13 mouse cellular contexts compared by ENCODE assay signal in genomic region chr1:136381169-136381568, GRCm38 (mm10). TPM values are rescaled to one million over a fixed set of nuclear protein-coding genes. Genes with fewer than 3 reads are reported as not detected.
DNase-seq lines count a peak whose midpoint lies in the region; ATAC-seq and TF ChIP-seq lines count a peak whose summit lies in the region.
"Had no signal": no experiment of that assay in that cellular context is flagged by ENCODE, and none has a peak within 500 bp of the region (broad histone marks: within the 10 kb centered on the region; RNA-seq: fewer than 3 reads in every experiment).

No protein-coding gene starts in this region.

- H3K4me1 ChIP-seq in heart, adult 2 months (ENCODE audit: control insufficient read depth, insufficient read depth, low read length) = peaks cover 6% of the 10 kb centered on the region
- H3K4me1 ChIP-seq in brown adipose tissue, adult 24 weeks (ENCODE audit: control insufficient read depth, insufficient read depth, insufficient read length, low read length) = peaks cover 3% of the 10 kb centered on the region; the same call in 1 of the 2 replicates
- H3K4me1 ChIP-seq: midbrain, embryonic 10.5 days; neural tube, embryonic 12.5 days had no signal

- 29% methylated on average over 6 of the region's 6 CpGs for WGBS in heart, adult 2 months

- intact Hi-C loops in heart, adult 2 months (cut with DNase I) = loop anchor here (2.0 kb wide), 1 partner anchor 34 kb away; the partner anchor contains the start of gene Ddx59
- intact Hi-C loops in heart, postnatal 25 days (cut with DNase I) = no loop called here

- H3K36me3 ChIP-seq in heart, adult 2 months (ENCODE audit: control insufficient read depth, insufficient read depth, low read length) = no peaks in the 10 kb centered on the region
- H3K36me3 ChIP-seq: midbrain, embryonic 10.5 days; neural tube, embryonic 12.5 days had no signal

- peak; percentile 11 to 17 for DNase-seq in heart, adult 2 months
- DNase-seq in heart, postnatal 25 days (ENCODE audit: low spot score) = no peak
- peak; percentile 6 to 33 for DNase-seq in cerebellum, postnatal 36 days
- peak; percentile 13 to 26 for DNase-seq in kidney, postnatal 4 days
- no peak for DNase-seq in spleen, adult 18-20 months
- no peak for DNase-seq in right cerebral cortex, postnatal 36 days (ENCODE audit: low spot score in 2 of 2)
- DNase-seq: forebrain, postnatal 0 days had no signal

- no peak for ATAC-seq in erythroblast, adult 5-6 weeks (replicated peaks; ENCODE audit: low FRiP score, poor library complexity, severe bottlenecking)
- ATAC-seq: forebrain, postnatal 0 days had no signal

- H3K79me2 ChIP-seq in heart, adult 2 months (replicated peaks; ENCODE audit: control insufficient read depth, insufficient read depth, low read length) = no peaks in the 10 kb centered on the region

- TF ChIP-seq EP300 in heart, adult 2 months (IDR thresholded peaks at IDR 0.05; ENCODE audit: insufficient read depth, low read depth, low read length) = no peak

- no peak for TF ChIP-seq CTCF in heart, adult 2 months (IDR thresholded peaks at IDR 0.05)

- H3K27me3 ChIP-seq in heart, adult 2 months (ENCODE audit: control insufficient read depth, insufficient read depth, low read length) = no peaks in the 10 kb centered on the region
- H3K27me3 ChIP-seq: CH12.LX; neural tube, embryonic 12.5 days had no signal

- H3K27ac ChIP-seq in heart, adult 2 months = peak overlapping the region; percentile 51
- H3K27ac ChIP-seq in brown adipose tissue, adult 24 weeks (replicated peaks; ENCODE audit: low read depth, low read length) = peak overlapping the region; percentile 96
- H3K27ac ChIP-seq: layer of hippocampus, adult 2 months; midbrain, embryonic 10.5 days; neural tube, embryonic 12.5 days had no signal

- TF ChIP-seq POLR2A in heart, adult 2 months (IDR thresholded peaks at IDR 0.05; ENCODE audit: insufficient read depth, low read depth, low read length) = no peak

- H3K4me3 ChIP-seq in heart, adult 2 months = no peak overlapping the region
- peak overlapping the region; percentile 19; the same call in 1 of the 2 replicates for H3K4me3 ChIP-seq in brown adipose tissue, adult 24 weeks (ENCODE audit: insufficient read depth, low read depth, low read length)
- H3K4me3 ChIP-seq: layer of hippocampus, adult 2 months; midbrain, embryonic 10.5 days; neural tube, embryonic 12.5 days had no signal

- H3K9ac ChIP-seq in heart, adult 2 months (ENCODE audit: low read depth, low read length) = no peak overlapping the region
- H3K9ac ChIP-seq: forebrain, postnatal 0 days; neural tube, embryonic 12.5 days had no signal

RNA-seq across cellular contexts. Expression of gene Ddx59, which starts 33.9 kb away (rescaled TPM):
- total RNA-seq in heart, adult 2 months (2021) = 10 to 100 TPM; 11.8 to 14.1 TPM
- 4.2 and 7.0 TPM in 2 replicates for polyA plus RNA-seq in heart, adult 2 months (2012; rRNA removed)
- 10 to 100 TPM; 11.4 to 11.7 TPM for total RNA-seq in heart, postnatal 25 days (2021)
- 16.5 and 17.6 TPM in 2 replicates for polyA plus RNA-seq in brown adipose tissue, adult 24 weeks (2012; ENCODE audit: insufficient read depth, insufficient read length, missing spikeins)
- total RNA-seq in erythroblast, adult 5-6 weeks (2015; ENCODE audit: low replicate concordance) = 0.58 and 10.7 TPM in 2 replicates
- total RNA-seq in erythroblast, adult 5-6 weeks (2017; ENCODE audit: low replicate concordance) = 3.9 and 6.7 TPM in 2 replicates

RNA-seq across cellular contexts. Expression of gene Camsap2, which starts 35.3 kb away (rescaled TPM):
- total RNA-seq in heart, adult 2 months (2021) = 10 to 100 TPM; 21.2 to 21.3 TPM
- 4.3 and 7.4 TPM in 2 replicates for polyA plus RNA-seq in heart, adult 2 months (2012; rRNA removed)
- 10 to 100 TPM; 21.4 to 22.8 TPM for total RNA-seq in heart, postnatal 25 days (2021)
- 23.2 and 27.0 TPM in 2 replicates for polyA plus RNA-seq in brown adipose tissue, adult 24 weeks (2012; ENCODE audit: insufficient read depth, insufficient read length, missing spikeins)
- 23.0 and 33.6 TPM in 2 replicates for total RNA-seq in erythroblast, adult 5-6 weeks (2015; ENCODE audit: low replicate concordance)
- total RNA-seq in erythroblast, adult 5-6 weeks (2017; ENCODE audit: low replicate concordance) = 53.8 and 56.0 TPM in 2 replicates

Comparison
In these comparisons a context has a peak if more than half of its experiments do, and no peak if none do; other contexts are left out.
1. DNase-seq: peak in heart, adult 2 months (2 of 2), cerebellum, postnatal 36 days (2 of 2) and kidney, postnatal 4 days (2 of 2); none in heart, postnatal 25 days (single experiment), spleen, adult 18-20 months (0 of 2) and right cerebral cortex, postnatal 36 days (0 of 2).